Mouse (Mus musculus): ENCODE measurements around the gene Hps6. TPM values are rescaled to one million over a fixed set of nuclear protein-coding genes. Genes with fewer than 3 reads are reported as not detected.

The Hps6 gene
- total RNA-seq (2023), result 10 to 100 TPM; 11.8 TPM

DNA sequence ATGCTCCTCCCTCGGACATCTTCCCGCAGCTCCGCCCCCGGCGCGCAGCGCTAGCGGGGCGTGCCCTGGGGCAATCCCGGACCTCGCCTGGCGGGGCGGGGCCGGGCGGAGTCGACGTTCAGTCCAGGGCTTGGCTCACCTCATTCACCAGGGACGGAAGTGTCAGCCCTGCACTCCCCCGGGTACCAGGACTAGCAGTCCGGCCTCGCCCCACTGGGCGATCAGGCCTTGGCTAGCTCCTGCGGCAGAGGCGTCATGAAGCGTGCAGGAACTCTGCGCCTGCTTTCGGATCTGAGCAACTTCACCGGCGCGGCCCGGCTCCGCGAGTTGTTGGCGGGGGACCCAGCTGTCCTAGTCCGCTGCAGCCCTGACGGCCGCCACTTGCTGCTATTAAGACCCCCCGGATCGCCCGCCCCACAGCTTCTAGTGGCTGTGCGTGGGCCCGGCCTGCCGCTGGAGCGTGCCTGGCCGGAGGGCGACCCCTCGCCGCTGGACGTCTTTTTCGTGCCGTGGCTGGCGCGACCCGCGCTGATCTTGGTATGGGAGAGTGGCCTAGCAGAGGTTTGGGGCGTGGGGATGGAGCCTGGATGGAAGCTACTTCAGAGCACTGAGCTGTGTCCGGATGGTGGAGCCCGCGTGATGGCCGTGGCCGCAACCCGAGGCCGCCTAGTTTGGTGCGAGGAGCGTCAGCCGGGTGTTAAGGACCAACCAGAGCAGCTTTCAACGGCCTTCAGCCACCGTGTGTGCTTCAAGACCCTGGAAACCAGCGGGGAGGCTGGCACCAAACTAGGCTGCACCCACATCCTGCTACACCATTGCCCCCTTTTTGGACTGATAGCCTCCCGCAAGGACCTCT, at the start of gene Hps6:
Hps6 (plus strand) TSS at position 138 of the 856 bp plus-strand sequence.

DNA sequence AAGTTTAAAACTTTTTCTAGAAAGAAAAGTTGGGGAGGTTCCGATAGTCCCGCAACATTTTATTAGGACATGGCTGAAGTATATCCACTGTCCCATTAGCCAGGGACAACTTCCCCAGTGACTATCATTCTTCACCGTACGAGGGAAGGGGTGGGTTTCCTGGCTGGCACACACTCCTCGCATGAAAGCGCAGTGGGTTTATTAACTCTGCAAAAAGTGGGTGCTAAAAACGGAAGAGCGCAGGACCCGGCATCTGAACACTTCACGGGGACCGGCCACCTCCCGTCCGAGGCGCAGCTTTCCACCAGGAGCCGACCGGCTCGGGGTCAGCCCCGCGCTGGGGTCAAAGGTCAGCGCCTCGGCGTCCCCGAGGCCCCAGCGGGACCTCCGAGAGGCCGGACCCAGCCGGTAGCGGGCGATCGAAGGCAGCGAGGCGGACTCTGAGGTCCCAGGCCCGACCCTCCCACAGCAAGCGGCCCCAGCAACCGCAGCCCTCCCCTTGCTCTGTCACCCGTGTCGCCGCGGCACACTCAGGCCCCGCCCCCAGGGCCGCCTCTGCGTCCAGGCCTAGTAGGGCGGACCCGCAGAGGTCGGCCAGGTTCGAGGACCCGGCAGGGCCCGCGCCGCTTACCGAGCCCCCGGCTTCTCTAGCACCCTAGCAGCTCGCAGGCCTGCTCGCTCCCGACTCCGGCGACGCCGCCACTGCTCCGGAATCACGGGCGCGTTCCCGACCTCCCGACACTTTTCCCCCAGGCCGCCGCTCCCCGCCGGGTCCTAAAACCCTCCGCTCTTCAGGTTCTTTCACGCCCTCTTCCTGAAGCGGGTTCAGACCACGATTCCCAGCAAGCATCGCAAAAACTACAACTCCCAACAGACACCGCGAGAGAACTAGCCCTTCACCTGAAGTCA, 5.3 kb upstream of the Hps6 start, which contains the start of gene Armh3:
Armh3 (minus strand) TSS at position 704 of the 909 bp plus-strand sequence.

DNA sequence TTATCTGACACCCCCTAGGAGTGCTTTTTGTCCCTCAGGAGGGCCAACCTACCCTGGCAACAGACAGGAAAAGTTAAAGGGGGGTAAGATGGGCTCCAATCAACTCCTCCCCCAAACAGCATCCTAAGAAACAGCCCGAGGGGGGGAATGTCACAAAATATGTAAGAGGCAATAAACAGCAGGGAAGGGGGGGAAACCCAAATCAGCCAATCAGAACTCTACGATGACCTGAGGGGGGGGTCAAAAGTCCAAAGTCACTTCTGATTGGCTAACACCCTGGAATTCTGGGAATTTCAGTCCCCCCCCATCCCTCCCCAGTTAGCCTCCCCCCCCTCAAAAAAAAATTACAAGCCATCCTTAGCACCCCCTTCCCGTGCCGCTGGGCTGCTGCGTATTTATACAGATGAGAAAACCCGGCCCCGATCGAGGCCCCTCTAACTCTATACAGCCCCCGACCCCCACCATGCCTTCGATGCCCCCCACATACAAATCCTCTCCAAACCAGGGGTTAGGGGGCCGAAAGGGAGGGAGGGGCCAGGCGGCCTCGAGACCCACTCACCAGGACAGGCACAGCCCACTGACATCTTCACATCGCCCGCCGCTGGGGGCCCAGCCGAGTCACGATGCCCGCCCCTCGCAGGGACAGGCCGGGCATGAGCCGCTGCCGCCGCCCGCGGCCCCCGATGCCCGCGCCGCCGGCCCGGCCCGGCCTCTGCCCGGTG, 41.1 kb downstream of the Hps6 start, which contains the start of gene Pprc1:
Pprc1 (plus strand) TSS at position 616 of the 722 bp plus-strand sequence.

DNA sequence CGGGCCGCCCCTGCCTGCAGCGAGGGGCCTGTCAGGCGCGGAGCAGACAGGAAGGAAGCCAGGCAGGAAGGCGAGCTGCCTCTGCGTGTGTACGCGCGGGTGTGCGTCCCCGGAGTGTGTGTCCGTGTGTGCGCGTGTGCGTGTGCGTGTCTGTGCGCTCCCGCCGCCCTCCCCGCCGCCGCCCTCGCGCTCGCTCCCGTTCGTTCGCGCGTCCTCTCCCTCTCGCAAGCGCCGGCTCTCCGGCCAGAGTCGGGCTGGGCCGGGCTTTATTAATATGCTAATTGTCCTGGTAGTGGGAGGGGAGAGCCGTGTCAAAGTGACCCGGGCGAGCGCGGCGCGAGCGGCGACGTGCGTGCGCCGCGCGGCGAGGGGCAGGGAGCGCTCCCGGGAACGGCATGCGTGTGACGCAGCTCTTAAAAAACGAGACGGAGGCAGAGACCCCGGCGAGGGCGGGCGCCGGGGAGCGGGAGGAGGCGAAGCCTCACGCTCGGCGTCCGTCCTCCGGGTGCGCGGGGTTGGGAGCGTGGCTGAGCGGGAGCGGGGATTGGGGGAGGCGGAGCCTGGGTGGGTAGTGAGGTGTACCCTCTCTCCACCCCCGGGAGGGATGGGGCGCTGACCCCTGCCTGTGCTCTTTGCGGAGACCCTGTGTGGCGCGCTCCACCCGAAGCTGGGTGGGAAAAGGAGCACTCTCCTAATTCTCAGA, 41.8 kb downstream of the Hps6 start, which contains the start of gene Ldb1:
Ldb1 (minus strand) TSS at position 222 of the 703 bp plus-strand sequence.

Other genes starting within 250 kb of the Hps6 start
- 100 to 1,000 TPM; 149 to 164 TPM for gene Mgea5, start 219.7 kb upstream of the Hps6 start, total RNA-seq (2023)
- 1 to 10 TPM in 1 of 2 experiments, under 1 TPM in 1; 0.58 to 1.4 TPM for gene Kcnip2, start 187.4 kb upstream of the Hps6 start, total RNA-seq (2023)
- gene Armh3, start 5.0 kb upstream of the Hps6 start, total RNA-seq (2023), result 10 to 100 TPM; 20.0 to 20.6 TPM
- 10 to 100 TPM; 67.6 to 70.4 TPM for gene Pprc1, start 41.4 kb downstream of the Hps6 start, total RNA-seq (2023)
- gene Ldb1, start 41.7 kb downstream of the Hps6 start, total RNA-seq (2023), result 100 to 1,000 TPM; 116 to 118 TPM
- gene Nolc1, start 72.4 kb downstream of the Hps6 start, total RNA-seq (2023), result 10 to 100 TPM; 37.2 to 43.7 TPM
- not detected for gene Elovl3, start 128.4 kb downstream of the Hps6 start, total RNA-seq (2023)
- gene Pitx3, start 144.8 kb downstream of the Hps6 start, total RNA-seq (2023), result not detected
- 10 to 100 TPM; 72.3 to 76.8 TPM for gene Gbf1, start 149.0 kb downstream of the Hps6 start, total RNA-seq (2023)